Mouse (Mus musculus) brain, embryonic 14.5 days (tissue): ENCODE data around the gene H13.

Experiments
- CTCF ChIP-seq: fragments of 200-500 bp; IDR thresholded peaks from 2 replicates; pipeline ENCODE4 v1.5.1; 2012; ENCODE audit warnings: inconsistent platforms, mild to moderate bottlenecking, moderate library complexity, borderline replicate concordance; ENCODE audit not compliant: insufficient read depth, insufficient read length; ENCODE audit errors: extremely low read depth
- POLR2A ChIP-seq: fragments of 200-500 bp; IDR thresholded peaks from 2 replicates; pipeline ENCODE4 v1.6.1; 2012; ENCODE audit warnings: mild to moderate bottlenecking, inconsistent platforms, borderline replicate concordance; ENCODE audit not compliant: poor library complexity, insufficient read depth, insufficient read length, severe bottlenecking; ENCODE audit errors: extremely low read depth

DNA sequence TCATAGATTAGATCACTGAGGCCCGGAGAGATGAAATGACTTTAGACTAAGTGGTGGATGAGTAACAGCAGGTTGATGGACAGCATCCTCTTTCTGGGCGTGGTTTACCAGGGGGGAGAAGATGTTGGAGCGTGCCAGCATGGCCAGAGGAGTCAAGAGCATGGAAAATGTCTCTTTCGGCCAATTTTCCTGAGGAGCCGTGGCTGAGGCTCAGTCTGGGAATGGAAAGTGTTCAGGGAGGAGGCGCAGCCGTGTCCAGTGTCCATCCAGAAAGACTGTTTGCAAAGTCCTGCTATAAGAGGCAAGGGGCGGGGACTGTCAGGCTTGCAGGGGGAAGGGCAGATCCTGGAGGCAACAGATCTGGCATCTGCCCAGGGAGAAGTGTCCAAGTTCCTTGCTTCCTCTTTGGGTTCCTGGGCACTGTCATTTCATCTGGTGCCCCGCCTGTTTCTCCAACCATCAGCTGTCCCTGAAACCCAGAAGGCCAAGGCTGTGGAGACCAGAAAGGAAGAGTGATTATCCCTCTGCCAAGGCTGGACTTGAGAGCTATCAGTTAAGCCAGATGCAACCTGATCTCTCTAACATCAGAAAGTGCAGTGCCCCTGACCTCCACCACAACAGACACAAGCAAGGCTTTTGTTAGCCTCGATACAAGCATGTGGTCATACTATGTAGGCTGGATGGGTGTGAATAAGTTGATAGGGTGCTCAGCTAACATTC is 16.2 kb upstream of the H13 start:
- no peak for TF ChIP-seq CTCF
- TF ChIP-seq POLR2A = no peak
